Mouse (Mus musculus) ovary, adult 18-20 months (tissue): ENCODE results near the gene Gm11037.
A peak's percentile ranks its signal among the peaks of the same experiment; 100 is the strongest.

Source experiments
- DNase-seq: peaks from one replicate; pipeline ENCODE4 v3.0.0; 2022; ENCODE audit warnings: low spot score, mixed read lengths

Gene Gm11037

GRCm38 (mm10) chr2:131148353-131149253 is 15.3 kb downstream of the Gm11037 start:
- no peak for DNase-seq

- DNase-seq, result no peak
These were observed 15.9 kb downstream of the Gm11037 start for GRCm38 (mm10) chr2:131149254-131149578.

- no peak for DNase-seq
These were observed 19.0 kb downstream of the Gm11037 start for GRCm38 (mm10) chr2:131152166-131152730.

- no peak for DNase-seq
These were observed 20.7 kb downstream of the Gm11037 start for GRCm38 (mm10) chr2:131154036-131154435.

GRCm38 (mm10) chr2:131156987-131157386 is 23.7 kb downstream of the Gm11037 start:
- DNase-seq, result no peak

- peak; percentile 41 for DNase-seq
These were observed 26.2 kb downstream of the Gm11037 start for GRCm38 (mm10) chr2:131159491-131159910.

- DNase-seq, result peak; percentile 95
These were observed 26.8 kb downstream of the Gm11037 start, which contains the start of gene 1700037H04Rik for GRCm38 (mm10) chr2:131159938-131160581. Gene 1700037H04Rik (minus strand): TSS chr2:131160081.

- DNase-seq, result no peak
These were observed 27.4 kb downstream of the Gm11037 start for GRCm38 (mm10) chr2:131160671-131161111.

GRCm38 (mm10) chr2:131163924-131164323 is 30.6 kb downstream of the Gm11037 start:
- no peak for DNase-seq

GRCm38 (mm10) chr2:131166172-131166571 is 32.9 kb downstream of the Gm11037 start:
- DNase-seq, result no peak

GRCm38 (mm10) chr2:131167984-131168383 is 34.7 kb downstream of the Gm11037 start:
- DNase-seq, result no peak

GRCm38 (mm10) chr2:131168914-131169313 is 35.6 kb downstream of the Gm11037 start:
- no peak for DNase-seq

- DNase-seq, result no peak
These were observed 37.6 kb downstream of the Gm11037 start for GRCm38 (mm10) chr2:131170936-131171335.

- DNase-seq, result peak; percentile 66
These were observed 38.3 kb downstream of the Gm11037 start for GRCm38 (mm10) chr2:131171401-131172104.

- no peak for DNase-seq
These were observed 39.0 kb downstream of the Gm11037 start for GRCm38 (mm10) chr2:131172322-131172721.

GRCm38 (mm10) chr2:131174700-131175099 is 41.4 kb downstream of the Gm11037 start:
- no peak for DNase-seq

GRCm38 (mm10) chr2:131175286-131175944 is 42.1 kb downstream of the Gm11037 start:
- no peak for DNase-seq

- no peak for DNase-seq
These were observed 42.6 kb downstream of the Gm11037 start for GRCm38 (mm10) chr2:131175945-131176309.

GRCm38 (mm10) chr2:131176491-131176890 is 43.2 kb downstream of the Gm11037 start:
- no peak for DNase-seq

- no peak for DNase-seq
These were observed 44.6 kb downstream of the Gm11037 start for GRCm38 (mm10) chr2:131177932-131178331.

- no peak for DNase-seq
These were observed 45.5 kb downstream of the Gm11037 start for GRCm38 (mm10) chr2:131178828-131179245.
